Mouse (Mus musculus) brain, embryonic 18.5 days (tissue): ENCODE measurements around the gene Sptbn1.

ENCODE experiments used
- DNase-seq: peaks from one replicate; pipeline ENCODE4 v3.0.0-alpha.2; 2012; ENCODE audit warnings: low read depth, low spot score

Sptbn1 gene

GRCm38 (mm10) chr11:30267892-30268647, at the start of gene Sptbn1:
Gene Sptbn1, minus strand, starts transcription at chr11:30268175.
- peak; percentile 81 for DNase-seq

- no peak for DNase-seq
These were observed 26.3 kb upstream of the Sptbn1 start for GRCm38 (mm10) chr11:30294279-30294678.

- DNase-seq: no peak
These were observed 24.5 kb upstream of the Sptbn1 start for GRCm38 (mm10) chr11:30292221-30293160.

GRCm38 (mm10) chr11:30291155-30291554, 23.2 kb upstream of the Sptbn1 start:
- DNase-seq: no peak

GRCm38 (mm10) chr11:30289470-30290431, 21.8 kb upstream of the Sptbn1 start:
- no peak for DNase-seq

- DNase-seq: no peak
These were observed 20.1 kb upstream of the Sptbn1 start for GRCm38 (mm10) chr11:30288075-30288474.

- no peak for DNase-seq
These were observed 15.7 kb upstream of the Sptbn1 start for GRCm38 (mm10) chr11:30283710-30284109.

- DNase-seq: no peak
These were observed 13.1 kb upstream of the Sptbn1 start for GRCm38 (mm10) chr11:30281096-30281495.

- DNase-seq: no peak
These were observed 11.3 kb upstream of the Sptbn1 start for GRCm38 (mm10) chr11:30279278-30279677.

- no peak for DNase-seq
These were observed 7.6 kb upstream of the Sptbn1 start for GRCm38 (mm10) chr11:30275436-30276031.

GRCm38 (mm10) chr11:30269524-30269923, 1.5 kb upstream of the Sptbn1 start:
- no peak for DNase-seq

- no peak for DNase-seq
These were observed 837 bp upstream of the Sptbn1 start for GRCm38 (mm10) chr11:30268648-30269375.

- no peak for DNase-seq
These were observed 711 bp downstream of the Sptbn1 start for GRCm38 (mm10) chr11:30267036-30267891.

GRCm38 (mm10) chr11:30266691-30267035, 1.3 kb downstream of the Sptbn1 start:
- no peak for DNase-seq

GRCm38 (mm10) chr11:30265666-30266065, 2.3 kb downstream of the Sptbn1 start:
- DNase-seq: no peak

- DNase-seq: no peak
These were observed 4.3 kb downstream of the Sptbn1 start for GRCm38 (mm10) chr11:30263627-30264026.

GRCm38 (mm10) chr11:30258739-30259350, 9.1 kb downstream of the Sptbn1 start:
- DNase-seq: no peak

GRCm38 (mm10) chr11:30257812-30258211, 10.2 kb downstream of the Sptbn1 start:
- DNase-seq: no peak

GRCm38 (mm10) chr11:30257085-30257484, 10.9 kb downstream of the Sptbn1 start:
- no peak for DNase-seq
